Mouse (Mus musculus): Measurements from ENCODE around the gene Tbx10.
A peak's percentile ranks its signal among the peaks of the same experiment; 100 is the strongest.

- no peak for TF ChIP-seq CTCF (IDR thresholded peaks at IDR 0.05)
- TF ChIP-seq POLR2A (IDR thresholded peaks at IDR 0.05; ENCODE audit: insufficient read depth, low read depth, low read length), result 0 out of 2 replicates have a peak, but pooled peaks have one; percentile 29
- TF ChIP-seq EP300 (IDR thresholded peaks at IDR 0.05; ENCODE audit: insufficient read depth, low read depth, low read length), result no peak
Measured at GRCm38 (mm10) chr19:4042124-4042523, 49.6 kb downstream of the Tbx10 start.

Data from heart, adult 2 months (tissue).